Mouse (Mus musculus) embryonic facial prominence, embryonic 10.5 days (tissue): ENCODE data around the gene Gm3424. TPM values are rescaled to one million over a fixed set of nuclear protein-coding genes. Genes with fewer than 3 reads are reported as not detected.
A peak's percentile ranks its signal among the peaks of the same experiment; 100 is the strongest.
"Not testable (repeated sequence)": the region's sequence is repeated elsewhere in the genome, so short reads cannot be mapped to it uniquely, and the experiment has no call there.

Experiments used
- DNase-seq: peaks from one replicate; pipeline ENCODE4 v3.0.0-alpha.2; 2017; ENCODE audit warnings: low spot score
- H3K27ac ChIP-seq: fragments of 300-500 bp; sonication (generic); replicated peaks from 2 replicates; pipeline ENCODE4 v1.5.1; 2016; ENCODE audit warnings: mild to moderate bottlenecking
- H3K27me3 ChIP-seq: fragments of 300-500 bp; sonication (generic); replicated peaks from 2 replicates; pipeline ENCODE4 v1.6.1; 2016; ENCODE audit warnings: low read depth, mild to moderate bottlenecking; ENCODE audit not compliant: poor library complexity, severe bottlenecking
- H3K36me3 ChIP-seq: fragments of 300-500 bp; sonication (generic); replicated peaks from 2 replicates; pipeline ENCODE4 v1.6.1; 2016; ENCODE audit warnings: mild to moderate bottlenecking, moderate library complexity
- H3K4me1 ChIP-seq: fragments of 300-500 bp; sonication (generic); 2 replicates; pipeline ENCODE4 v1.6.1; 2016
- H3K4me3 ChIP-seq: fragments of 300-500 bp; sonication (generic); 2 replicates; pipeline ENCODE4 v1.5.1; 2016; ENCODE audit warnings: mild to moderate bottlenecking, moderate library complexity
- H3K9me3 ChIP-seq: fragments of 300-500 bp; sonication (generic); 2 replicates; pipeline ENCODE4 v1.6.1; 2016; ENCODE audit warnings: mild to moderate bottlenecking
- WGBS: fragments of 180-500 bp; shearing (Covaris S2); methylation state at CpG from one replicate; pipeline ENCODE4 v1.1.7; 2016; 5-methylcytosine and 5-hydroxymethylcytosine counted together
- polyA plus RNA-seq: library from polyadenylated mRNA; unstranded; fragments of >200 nt; fragmentation: Nextera tagmentation; extraction: Ambion mirVana; gene quantifications from 2 replicates; pipeline ENCODE4 v1.2.1, GENCODE M21; 2016

The Gm3424 gene
- not detected in 2 replicates for polyA plus RNA-seq

GRCm38 (mm10) chr14:5830229-5830628 lies at the start of gene Gm3424:
Gene Gm3424, minus strand, starts transcription at chr14:5830329.
- H3K27ac ChIP-seq, H3K27me3 ChIP-seq, H3K9me3 ChIP-seq, H3K36me3 ChIP-seq, H3K4me3 ChIP-seq, H3K4me1 ChIP-seq, DNase-seq: not testable (repeated sequence)
- no CpG with 5 or more reads among the region's 3 CpGs for WGBS

- H3K4me1 ChIP-seq, H3K27me3 ChIP-seq, H3K27ac ChIP-seq, H3K36me3 ChIP-seq, H3K9me3 ChIP-seq: not testable (repeated sequence)
- WGBS: under 1% methylated on average over 25 of the region's 28 CpGs
- H3K4me3 ChIP-seq: peak overlapping the region; percentile 57
- DNase-seq: peak; percentile 39
These were observed 49.7 kb upstream of the Gm3424 start for GRCm38 (mm10) chr14:5879791-5880190.

- not testable (repeated sequence) for H3K4me1 ChIP-seq, H3K4me3 ChIP-seq, H3K27me3 ChIP-seq, H3K36me3 ChIP-seq, H3K27ac ChIP-seq, H3K9me3 ChIP-seq
- WGBS: 11% methylated on average over 7 of the region's 11 CpGs
- DNase-seq: peak; percentile 68
These were observed 49.0 kb upstream of the Gm3424 start for GRCm38 (mm10) chr14:5879136-5879535.

GRCm38 (mm10) chr14:5855911-5856310 lies 25.8 kb upstream of the Gm3424 start:
- H3K27ac ChIP-seq, H3K4me1 ChIP-seq, H3K4me3 ChIP-seq, DNase-seq, H3K27me3 ChIP-seq, H3K9me3 ChIP-seq, H3K36me3 ChIP-seq: not testable (repeated sequence)
- WGBS: 86% methylated on average over 3 of the region's 3 CpGs

- H3K4me3 ChIP-seq, H3K36me3 ChIP-seq, H3K27me3 ChIP-seq, H3K27ac ChIP-seq, DNase-seq, H3K4me1 ChIP-seq, H3K9me3 ChIP-seq: not testable (repeated sequence)
- WGBS: no CpG with 5 or more reads among the region's 47 CpGs
These were observed 17.3 kb downstream of the Gm3424 start for GRCm38 (mm10) chr14:5812699-5813356.

- H3K27ac ChIP-seq, H3K27me3 ChIP-seq, H3K4me3 ChIP-seq, DNase-seq, H3K36me3 ChIP-seq, H3K9me3 ChIP-seq, H3K4me1 ChIP-seq: not testable (repeated sequence)
- WGBS: no CpG with 5 or more reads among the region's 3 CpGs
These were observed 22.2 kb downstream of the Gm3424 start, which contains the start of gene Gm3383 for GRCm38 (mm10) chr14:5807882-5808281. Gene Gm3383, minus strand, starts transcription at chr14:5807982.

Other genes with a start within 250 kb of the Gm3424 start
- not detected in 2 replicates for gene Gm8265, start 197.3 kb downstream of the Gm3424 start, polyA plus RNA-seq
- not detected in 2 replicates for gene Gm9603, start 142.9 kb downstream of the Gm3424 start, polyA plus RNA-seq
- gene Gm3373, start 88.8 kb downstream of the Gm3424 start, polyA plus RNA-seq: 0.14 TPM in 1 of 2 replicates, not detected in the other
- 0.67 and 1.2 TPM in 2 replicates for gene Gm3383, start 22.3 kb downstream of the Gm3424 start, polyA plus RNA-seq
- gene Gm8237, start 50.1 kb upstream of the Gm3424 start, polyA plus RNA-seq: 0.19 and 0.45 TPM in 2 replicates
- gene Gm3248, start 131.4 kb upstream of the Gm3424 start, polyA plus RNA-seq: 0.36 and 0.39 TPM in 2 replicates
- not detected in 2 replicates for gene Gm3453, start 148.8 kb upstream of the Gm3424 start, polyA plus RNA-seq
- not detected in 2 replicates for gene Gm6337, start 227.9 kb upstream of the Gm3424 start, polyA plus RNA-seq